Mouse (Mus musculus): Measurements from ENCODE around the gene Cxcl13. TPM values are rescaled to one million over a fixed set of nuclear protein-coding genes. Genes with fewer than 3 reads are reported as not detected.

The Cxcl13 gene
- polyA plus RNA-seq, 1 experiment, result not detected

DNA sequence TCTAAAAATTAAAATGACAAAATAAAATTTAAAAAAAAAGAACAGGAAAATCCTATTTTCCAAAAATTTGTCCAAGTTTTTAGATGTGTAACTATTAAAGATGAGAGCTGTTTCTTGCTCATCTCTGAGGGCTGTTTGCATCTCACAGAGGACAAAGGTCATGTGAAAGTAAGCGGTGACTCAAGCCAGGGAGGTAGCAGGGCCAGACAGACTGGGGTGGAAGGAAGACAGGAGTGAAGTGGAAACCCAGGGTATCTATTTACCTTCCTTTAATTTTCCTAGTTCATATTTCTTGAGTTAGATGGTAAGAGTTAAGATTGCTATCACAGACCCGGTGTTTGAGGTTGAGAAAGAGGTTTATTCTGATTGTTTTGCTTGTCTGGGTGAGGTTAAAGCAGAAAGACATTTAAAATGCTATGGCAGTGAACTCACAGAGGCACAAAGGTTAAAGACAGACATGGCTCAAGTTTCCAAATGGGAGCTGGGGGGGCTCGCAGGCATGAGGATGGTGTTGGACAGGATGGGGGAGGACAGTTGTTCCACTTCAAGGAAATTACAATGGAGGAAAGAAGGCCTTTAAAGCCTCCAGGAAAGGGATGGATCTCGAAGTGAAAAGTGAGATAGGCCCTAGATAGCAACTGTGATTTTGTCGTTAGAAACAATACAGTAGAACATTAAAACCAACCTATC is 27.2 kb downstream of the Cxcl13 start:
- Histone ChIP-seq H3K36me3 (ENCODE audit: control insufficient read depth, insufficient read depth, low read length) (no peaks in the 10 kb centered on the region), H3K27me3 (ENCODE audit: control insufficient read depth, insufficient read depth, low read length) (no peaks in the 10 kb centered on the region), H3K4me3 (ENCODE audit: control insufficient read depth, low read depth, low read length) (no peak overlapping the region), H3K27ac (ENCODE audit: control insufficient read depth, insufficient read depth, low read depth, low read length) (no peak overlapping the region), H3K4me1 (ENCODE audit: control insufficient read depth, insufficient read depth, low read length) (no peaks in the 10 kb centered on the region)
- no peak for TF ChIP-seq POLR2A (IDR thresholded peaks at IDR 0.05; ENCODE audit: control insufficient read depth, low read depth, low read length)
- TF ChIP-seq CTCF (IDR thresholded peaks at IDR 0.05; ENCODE audit: control insufficient read depth, insufficient read depth, insufficient replicate concordance, low read depth, low read length), result no peak

DNA sequence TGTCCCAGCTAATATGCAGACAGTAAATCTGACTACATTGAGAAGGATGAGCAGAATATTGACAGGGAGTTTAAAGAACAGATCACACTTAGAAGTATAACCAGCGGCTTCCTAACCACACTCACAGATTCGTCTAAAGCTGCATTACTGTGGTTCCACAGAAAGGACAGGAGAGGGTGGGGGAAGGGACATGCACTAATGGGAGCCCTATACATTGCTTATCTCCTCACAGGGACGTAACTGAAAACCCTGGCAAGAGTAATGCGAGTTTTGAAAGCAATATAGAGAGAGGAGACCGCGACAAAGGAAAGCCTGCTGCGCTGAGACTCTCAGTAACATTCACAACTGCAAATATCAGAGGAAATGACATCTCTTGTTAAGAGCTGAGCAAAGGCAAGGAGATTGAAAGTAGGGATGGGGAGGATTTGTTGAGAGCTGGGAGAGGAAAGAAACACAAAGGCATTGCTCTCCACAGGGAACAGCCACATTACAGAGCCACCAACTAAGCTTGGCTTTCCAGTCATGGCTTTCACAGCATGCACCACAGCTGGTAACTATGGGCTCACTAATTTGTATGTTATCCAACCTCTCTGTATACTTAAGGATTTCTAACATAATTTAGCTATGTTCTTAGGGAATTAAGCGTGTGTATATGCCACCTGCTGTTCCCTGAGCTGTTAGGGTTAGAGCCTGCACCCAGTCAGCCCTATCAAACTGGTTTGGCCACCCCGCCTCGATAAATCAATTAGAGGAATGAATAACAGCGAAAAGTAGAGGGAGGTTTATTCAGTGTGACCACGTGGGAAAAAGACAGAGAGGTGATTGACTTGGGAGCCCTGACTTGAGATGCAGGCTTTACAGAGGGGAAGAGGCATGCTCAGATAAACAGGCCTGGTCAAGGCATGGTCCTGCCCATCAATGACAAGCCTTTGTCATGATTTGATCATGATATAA is 34.9 kb downstream of the Cxcl13 start:
- Histone ChIP-seq H3K4me3 (ENCODE audit: control insufficient read depth, low read depth, low read length) (no peak overlapping the region), H3K36me3 (ENCODE audit: control insufficient read depth, insufficient read depth, low read length) (no peaks in the 10 kb centered on the region), H3K27me3 (ENCODE audit: control insufficient read depth, insufficient read depth, low read length) (no peaks in the 10 kb centered on the region), H3K4me1 (ENCODE audit: control insufficient read depth, insufficient read depth, low read length) (no peaks in the 10 kb centered on the region), H3K27ac (ENCODE audit: control insufficient read depth, insufficient read depth, low read depth, low read length) (no peak overlapping the region)
- TF ChIP-seq CTCF (IDR thresholded peaks at IDR 0.05; ENCODE audit: control insufficient read depth, insufficient read depth, insufficient replicate concordance, low read depth, low read length) (no peak), POLR2A (IDR thresholded peaks at IDR 0.05; ENCODE audit: control insufficient read depth, low read depth, low read length) (no peak)

DNA sequence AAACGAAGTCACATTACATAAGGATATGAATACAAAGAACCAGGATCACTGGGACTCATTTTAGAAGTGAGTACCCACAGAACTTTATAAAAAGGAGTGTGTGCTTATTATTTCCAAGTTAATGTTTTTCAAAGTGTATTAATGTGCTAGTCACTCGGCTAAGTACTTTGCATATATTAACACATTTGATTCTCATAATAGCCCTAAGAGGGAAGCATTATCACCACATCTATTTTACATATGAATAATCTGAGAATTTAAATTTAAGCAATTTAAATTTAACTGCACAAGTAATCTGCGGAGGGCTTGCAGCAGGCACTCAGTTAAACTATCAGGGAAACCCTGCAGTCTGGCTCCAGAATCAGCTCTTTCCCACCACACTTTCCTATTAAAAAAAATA is 40.5 kb downstream of the Cxcl13 start:
- Histone ChIP-seq H3K27ac (ENCODE audit: control insufficient read depth, insufficient read depth, low read depth, low read length) (no peak overlapping the region), H3K4me1 (ENCODE audit: control insufficient read depth, insufficient read depth, low read length) (no peaks in the 10 kb centered on the region), H3K36me3 (ENCODE audit: control insufficient read depth, insufficient read depth, low read length) (no peaks in the 10 kb centered on the region), H3K27me3 (ENCODE audit: control insufficient read depth, insufficient read depth, low read length) (no peaks in the 10 kb centered on the region), H3K4me3 (ENCODE audit: control insufficient read depth, low read depth, low read length) (no peak overlapping the region)
- TF ChIP-seq POLR2A (IDR thresholded peaks at IDR 0.05; ENCODE audit: control insufficient read depth, low read depth, low read length) (no peak), CTCF (IDR thresholded peaks at IDR 0.05; ENCODE audit: control insufficient read depth, insufficient read depth, insufficient replicate concordance, low read depth, low read length) (no peak)

DNA sequence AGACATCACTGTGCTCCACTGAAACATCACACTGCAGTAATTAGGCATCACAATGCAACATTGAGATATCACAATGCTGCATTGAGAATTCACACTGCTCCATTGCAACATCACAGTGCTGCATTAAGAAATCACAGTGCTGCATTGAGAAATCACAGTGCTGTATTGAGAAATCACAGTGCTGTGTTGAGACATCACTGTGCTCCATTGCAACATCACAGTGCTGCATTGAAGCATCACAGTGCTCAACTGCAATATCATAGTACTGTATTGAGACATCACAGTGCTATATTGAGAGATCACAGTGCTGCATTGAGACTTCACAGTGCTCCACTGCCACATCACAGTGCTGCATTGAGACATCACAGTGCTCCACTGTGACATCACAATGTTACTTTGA is 46.6 kb downstream of the Cxcl13 start:
- H3K27ac ChIP-seq (ENCODE audit: control insufficient read depth, insufficient read depth, low read depth, low read length), result no peak overlapping the region
- no peak overlapping the region for H3K4me3 ChIP-seq (ENCODE audit: control insufficient read depth, low read depth, low read length)
- no peak for TF ChIP-seq POLR2A (IDR thresholded peaks at IDR 0.05; ENCODE audit: control insufficient read depth, low read depth, low read length)
- no peak for TF ChIP-seq CTCF (IDR thresholded peaks at IDR 0.05; ENCODE audit: control insufficient read depth, insufficient read depth, insufficient replicate concordance, low read depth, low read length)
- H3K4me1 ChIP-seq (ENCODE audit: control insufficient read depth, insufficient read depth, low read length), result no peaks in the 10 kb centered on the region
- no peaks in the 10 kb centered on the region for H3K36me3 ChIP-seq (ENCODE audit: control insufficient read depth, insufficient read depth, low read length)
- H3K27me3 ChIP-seq (ENCODE audit: control insufficient read depth, insufficient read depth, low read length), result no peaks in the 10 kb centered on the region

DNA sequence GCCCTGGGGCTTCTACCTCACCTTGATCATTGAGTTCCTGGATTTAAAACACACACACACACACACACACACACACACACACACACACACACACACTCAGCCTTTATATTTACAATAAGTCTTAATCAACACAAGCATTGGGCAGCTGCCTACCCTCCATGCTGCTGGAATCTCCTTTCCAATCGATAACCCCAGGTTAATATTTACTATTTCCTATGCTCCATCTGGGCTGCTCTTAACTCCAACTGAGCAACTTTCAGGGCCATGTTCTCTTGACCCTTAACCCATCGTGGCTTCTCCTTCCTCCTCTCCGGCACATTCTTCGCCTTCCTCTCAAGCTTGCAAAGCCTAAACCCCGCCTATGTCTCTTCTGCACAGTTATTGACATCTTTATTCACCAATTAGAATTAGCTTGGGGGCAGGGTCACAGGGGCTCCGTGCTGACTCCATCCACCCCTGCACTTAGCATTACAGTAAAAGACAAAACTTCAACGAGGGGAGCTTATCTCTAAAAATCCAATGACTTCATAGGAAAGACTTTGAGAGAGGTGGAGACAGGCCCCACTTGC is 51.6 kb downstream of the Cxcl13 start:
- H3K27ac ChIP-seq (ENCODE audit: control insufficient read depth, insufficient read depth, low read depth, low read length), result no peak overlapping the region
- no peaks in the 10 kb centered on the region for H3K27me3 ChIP-seq (ENCODE audit: control insufficient read depth, insufficient read depth, low read length)
- no peaks in the 10 kb centered on the region for H3K36me3 ChIP-seq (ENCODE audit: control insufficient read depth, insufficient read depth, low read length)
- H3K4me1 ChIP-seq (ENCODE audit: control insufficient read depth, insufficient read depth, low read length), result no peaks in the 10 kb centered on the region
- TF ChIP-seq CTCF (IDR thresholded peaks at IDR 0.05; ENCODE audit: control insufficient read depth, insufficient read depth, insufficient replicate concordance, low read depth, low read length) (no peak), POLR2A (IDR thresholded peaks at IDR 0.05; ENCODE audit: control insufficient read depth, low read depth, low read length) (no peak)
- H3K4me3 ChIP-seq (ENCODE audit: control insufficient read depth, low read depth, low read length), result no peak overlapping the region

DNA sequence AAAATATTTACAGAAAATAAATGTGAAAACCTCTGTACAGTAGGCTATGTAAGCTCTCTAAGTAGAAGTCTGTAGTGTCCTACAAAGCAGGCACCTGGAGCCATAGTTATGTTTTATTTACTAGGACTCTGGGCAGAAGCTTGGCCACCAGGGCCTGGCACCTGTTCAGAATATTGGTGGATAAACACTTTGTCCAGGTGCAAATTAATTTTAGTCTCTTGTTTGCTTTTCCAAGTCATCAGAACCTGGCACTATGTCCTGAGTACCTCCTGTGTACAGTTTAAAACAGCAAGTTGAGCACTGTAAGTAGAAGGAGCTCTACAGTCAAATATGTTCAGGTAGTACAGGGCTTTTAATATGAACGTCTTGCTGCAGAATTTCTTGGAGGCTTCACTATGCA is 52.3 kb downstream of the Cxcl13 start:
- Histone ChIP-seq H3K27ac (ENCODE audit: control insufficient read depth, insufficient read depth, low read depth, low read length) (no peak overlapping the region), H3K4me1 (ENCODE audit: control insufficient read depth, insufficient read depth, low read length) (no peaks in the 10 kb centered on the region), H3K27me3 (ENCODE audit: control insufficient read depth, insufficient read depth, low read length) (no peaks in the 10 kb centered on the region), H3K4me3 (ENCODE audit: control insufficient read depth, low read depth, low read length) (no peak overlapping the region), H3K36me3 (ENCODE audit: control insufficient read depth, insufficient read depth, low read length) (no peaks in the 10 kb centered on the region)
- TF ChIP-seq CTCF (IDR thresholded peaks at IDR 0.05; ENCODE audit: control insufficient read depth, insufficient read depth, insufficient replicate concordance, low read depth, low read length), result no peak
- TF ChIP-seq POLR2A (IDR thresholded peaks at IDR 0.05; ENCODE audit: control insufficient read depth, low read depth, low read length), result no peak

Other genes starting within 250 kb of the Cxcl13 start
- gene Gm7978, start 220.8 kb upstream of the Cxcl13 start, polyA plus RNA-seq (2012; rRNA removed), result not detected in 2 replicates
- gene Gm7982, start 214.9 kb upstream of the Cxcl13 start, polyA plus RNA-seq (2012; rRNA removed), result 2.0 and 2.1 TPM in 2 replicates
- gene E330014E10Rik, start 181.0 kb upstream of the Cxcl13 start, polyA plus RNA-seq (2012; rRNA removed), result 0.11 TPM in 1 of 2 replicates, not detected in the other
- 3.5 and 4.7 TPM in 2 replicates for gene Cnot6l, start 207.2 kb downstream of the Cxcl13 start, polyA plus RNA-seq (2012; rRNA removed)

Measured in testis, adult 2 months (tissue).